Mouse (Mus musculus): ENCODE measurements at regions not wholly inside any gene's neighbourhood (a gene's known extent, or its start where the extent isn't known, plus 50 kb on each side); places are given as distances from the start of the nearest gene placed in this dataset.

DNA sequence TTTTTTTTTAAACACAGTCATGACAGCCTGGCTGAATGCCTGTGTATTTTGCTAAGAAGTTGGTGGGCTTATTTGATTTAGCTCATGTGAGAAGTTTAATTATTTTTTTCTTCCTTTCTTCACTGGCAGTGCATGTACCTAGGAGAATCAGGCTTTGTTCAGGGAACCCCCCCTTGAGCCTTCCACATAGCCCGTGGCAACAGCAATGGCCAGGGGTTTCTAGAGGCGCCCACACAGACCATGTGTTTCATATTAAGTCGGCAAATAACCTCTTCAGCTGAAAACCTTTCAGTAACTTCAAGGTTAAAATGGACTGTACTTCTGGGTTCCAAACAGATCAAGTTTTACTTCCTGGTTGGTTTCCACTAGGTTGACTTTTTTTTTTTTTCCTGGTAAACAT, 218.3 kb downstream of the Slc30a10 start:
- H3K4me1 ChIP-seq (ENCODE audit: control insufficient read depth in 2 of 2, insufficient read depth in 2 of 2, low read length in 2 of 2, poor library complexity in 1 of 2), result no peaks in the 10 kb centered on the region
- no peak overlapping the region for H3K27ac ChIP-seq (ENCODE audit: insufficient read depth, low read depth, low read length, poor library complexity, severe bottlenecking)
- no peak for TF ChIP-seq HCFC1 (IDR thresholded peaks at IDR 0.05; ENCODE audit: borderline replicate concordance, insufficient read depth, low read length)
- TF ChIP-seq ZC3H11A (IDR thresholded peaks at IDR 0.05; ENCODE audit: borderline replicate concordance, low read depth, low read length), result no peak
- TF ChIP-seq MAFK (IDR thresholded peaks at IDR 0.05; ENCODE audit: insufficient read depth, low read depth, low read length), result no peak
- no peak for TF ChIP-seq ZNF384 (IDR thresholded peaks at IDR 0.05; ENCODE audit: low read depth, low read length)
- no peak for TF ChIP-seq CHD2 (IDR thresholded peaks at IDR 0.05; ENCODE audit: low read depth, low read length)
- no peak overlapping the region for H3K9ac ChIP-seq (ENCODE audit: insufficient read depth, low read depth, low read length, poor library complexity, severe bottlenecking)
- no peaks in the 10 kb centered on the region for H3K36me3 ChIP-seq (ENCODE audit: control insufficient read depth, insufficient read depth, low read length, poor library complexity, severe bottlenecking)
- in situ Hi-C loops (cut with MboI; ENCODE audit: low sequenced_read_pairs in 2 of 2, unreplicated experiment in 2 of 2), result no loop called here
- no peaks in the 10 kb centered on the region for H3K9me3 ChIP-seq (ENCODE audit: control insufficient read depth, insufficient read depth, low read depth, low read length)
- no peak overlapping the region for H3K4me3 ChIP-seq (ENCODE audit: insufficient read depth in 1 of 2, low read depth in 1 of 2, low read length in 2 of 2, poor library complexity in 1 of 2, severe bottlenecking in 1 of 2)
- DNase-seq (ENCODE audit: low read depth, low spot score), result no peak

DNA sequence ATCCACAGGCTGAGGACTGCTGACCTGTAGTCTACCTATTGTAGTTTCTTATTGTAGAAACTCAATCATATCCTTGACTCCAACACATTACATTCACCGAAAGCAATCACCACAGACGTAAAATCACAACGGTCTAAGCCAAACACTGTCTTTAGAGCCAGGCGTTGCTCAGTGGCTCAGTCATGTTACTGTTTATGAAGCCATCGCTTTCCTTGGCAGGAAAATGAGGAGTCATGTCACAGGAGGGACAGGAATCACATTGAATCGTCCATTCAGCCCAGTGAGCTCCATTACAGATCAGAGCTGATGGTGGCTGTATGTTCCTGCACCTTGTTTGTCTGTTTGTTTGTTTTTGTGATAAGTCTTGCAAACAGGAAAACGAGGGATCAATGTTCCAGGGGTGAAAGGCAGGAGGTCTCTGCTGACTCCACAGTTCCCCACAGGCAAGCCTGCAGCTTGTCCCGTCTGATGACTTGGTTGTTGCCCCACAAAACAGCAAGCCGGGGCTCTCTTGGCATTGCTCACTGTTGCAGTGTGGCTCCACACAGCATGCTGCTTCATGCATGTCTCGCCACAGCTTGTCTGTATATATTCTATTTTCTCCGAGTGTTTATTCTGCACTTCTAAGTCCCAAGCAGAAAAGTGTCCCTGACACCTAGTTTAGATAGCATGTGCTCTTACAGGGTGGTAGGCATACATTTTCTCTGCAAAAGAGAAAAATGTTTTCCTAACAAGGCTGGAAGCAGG, 221.2 kb downstream of the Slc30a10 start:
- no peak for DNase-seq (ENCODE audit: low read depth, low spot score)
- Histone ChIP-seq H3K27ac (ENCODE audit: insufficient read depth, low read depth, low read length, poor library complexity, severe bottlenecking) (no peak overlapping the region), H3K36me3 (ENCODE audit: control insufficient read depth, insufficient read depth, low read length, poor library complexity, severe bottlenecking) (no peaks in the 10 kb centered on the region), H3K9me3 (ENCODE audit: control insufficient read depth, insufficient read depth, low read depth, low read length) (no peaks in the 10 kb centered on the region), H3K4me1 (ENCODE audit: control insufficient read depth in 2 of 2, insufficient read depth in 2 of 2, low read length in 2 of 2, poor library complexity in 1 of 2) (no peaks in the 10 kb centered on the region), H3K4me3 (ENCODE audit: insufficient read depth in 1 of 2, low read depth in 1 of 2, low read length in 2 of 2, poor library complexity in 1 of 2, severe bottlenecking in 1 of 2) (no peak overlapping the region), H3K9ac (ENCODE audit: insufficient read depth, low read depth, low read length, poor library complexity, severe bottlenecking) (no peak overlapping the region)
- in situ Hi-C loops (cut with MboI; ENCODE audit: low sequenced_read_pairs in 2 of 2, unreplicated experiment in 2 of 2), result no loop called here
- TF ChIP-seq CHD2 (IDR thresholded peaks at IDR 0.05; ENCODE audit: low read depth, low read length) (no peak), MAFK (IDR thresholded peaks at IDR 0.05; ENCODE audit: insufficient read depth, low read depth, low read length) (no peak), ZNF384 (IDR thresholded peaks at IDR 0.05; ENCODE audit: low read depth, low read length) (no peak), ZC3H11A (IDR thresholded peaks at IDR 0.05; ENCODE audit: borderline replicate concordance, low read depth, low read length) (no peak), HCFC1 (IDR thresholded peaks at IDR 0.05; ENCODE audit: borderline replicate concordance, insufficient read depth, low read length) (no peak)

DNA sequence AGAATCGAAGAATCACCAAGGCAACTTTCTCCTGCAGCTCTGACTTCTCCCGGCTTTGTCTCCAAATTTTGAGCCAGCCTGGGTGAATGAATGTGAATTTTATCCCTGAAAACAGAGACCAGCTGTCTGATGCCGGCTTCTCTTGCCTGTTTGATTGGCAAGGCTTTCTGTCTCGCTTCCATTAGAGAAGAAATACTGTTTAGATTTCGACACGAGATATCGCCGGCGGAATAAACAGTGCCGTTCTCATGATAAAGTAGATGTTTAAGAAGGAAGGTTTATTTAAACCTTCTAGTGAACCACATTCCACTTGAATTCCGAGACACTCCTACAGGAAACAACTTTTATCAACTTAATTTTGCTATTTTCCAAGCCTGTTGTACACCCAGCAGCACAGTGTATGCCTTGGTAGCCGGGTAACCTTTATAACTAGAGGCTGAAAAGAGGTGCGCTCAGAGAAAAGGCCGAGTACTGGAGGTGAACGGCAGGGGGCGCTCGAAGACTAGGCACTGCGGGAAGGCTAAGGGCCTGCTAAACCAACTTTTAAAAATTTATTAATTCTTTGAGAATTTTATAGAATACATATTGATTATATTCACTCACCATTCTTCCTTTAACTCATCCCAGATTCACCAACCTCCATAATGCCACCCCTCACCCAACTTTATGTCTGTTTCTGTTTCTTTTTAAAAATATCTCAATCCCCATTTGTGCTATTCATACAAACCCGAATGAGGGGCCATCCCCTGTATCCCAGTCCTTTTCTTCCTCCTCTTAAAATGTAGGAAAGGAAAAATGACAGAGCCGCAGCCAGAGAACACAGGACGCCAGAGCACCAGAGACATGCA, 227.2 kb downstream of the Slc30a10 start:
- peak; percentile 82; the same call in 1 of the 2 replicates for TF ChIP-seq ZC3H11A (IDR thresholded peaks at IDR 0.05; ENCODE audit: borderline replicate concordance, low read depth, low read length)
- no peak for TF ChIP-seq MAFK (IDR thresholded peaks at IDR 0.05; ENCODE audit: insufficient read depth, low read depth, low read length)
- TF ChIP-seq ZNF384 (IDR thresholded peaks at IDR 0.05; ENCODE audit: low read depth, low read length), result no peak
- TF ChIP-seq HCFC1 (IDR thresholded peaks at IDR 0.05; ENCODE audit: borderline replicate concordance, insufficient read depth, low read length), result no peak
- H3K9me3 ChIP-seq (ENCODE audit: control insufficient read depth, insufficient read depth, low read depth, low read length), result no peaks in the 10 kb centered on the region
- no peaks in the 10 kb centered on the region for H3K4me1 ChIP-seq (ENCODE audit: control insufficient read depth in 2 of 2, insufficient read depth in 2 of 2, low read length in 2 of 2, poor library complexity in 1 of 2)
- no peak overlapping the region for H3K4me3 ChIP-seq (ENCODE audit: insufficient read depth in 1 of 2, low read depth in 1 of 2, low read length in 2 of 2, poor library complexity in 1 of 2, severe bottlenecking in 1 of 2)
- no peaks in the 10 kb centered on the region for H3K36me3 ChIP-seq (ENCODE audit: control insufficient read depth, insufficient read depth, low read length, poor library complexity, severe bottlenecking)
- no peak overlapping the region for H3K9ac ChIP-seq (ENCODE audit: insufficient read depth, low read depth, low read length, poor library complexity, severe bottlenecking)
- in situ Hi-C loops (cut with MboI; ENCODE audit: low sequenced_read_pairs in 2 of 2, unreplicated experiment in 2 of 2), result no loop called here
- peak; percentile 33 for DNase-seq (ENCODE audit: low read depth, low spot score)
- H3K27ac ChIP-seq (ENCODE audit: insufficient read depth, low read depth, low read length, poor library complexity, severe bottlenecking), result no peak overlapping the region

DNA sequence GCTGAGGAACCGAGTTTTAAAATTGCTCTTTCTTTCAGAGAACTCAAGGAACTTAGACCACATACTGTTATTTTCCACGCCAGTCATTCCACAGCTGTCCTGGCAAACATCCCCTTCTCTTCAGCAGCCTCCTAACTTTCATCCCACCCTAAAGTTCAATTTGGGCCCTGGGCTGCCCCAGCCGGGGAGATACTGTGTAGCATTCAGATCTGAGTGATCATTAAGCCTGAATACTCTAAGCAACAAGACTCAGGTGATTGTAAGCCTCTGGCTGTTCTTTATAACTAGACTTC, 227.8 kb downstream of the Slc30a10 start:
- Histone ChIP-seq H3K36me3 (ENCODE audit: control insufficient read depth, insufficient read depth, low read length, poor library complexity, severe bottlenecking) (no peaks in the 10 kb centered on the region), H3K27ac (ENCODE audit: insufficient read depth, low read depth, low read length, poor library complexity, severe bottlenecking) (no peak overlapping the region), H3K9ac (ENCODE audit: insufficient read depth, low read depth, low read length, poor library complexity, severe bottlenecking) (no peak overlapping the region), H3K4me3 (ENCODE audit: insufficient read depth in 1 of 2, low read depth in 1 of 2, low read length in 2 of 2, poor library complexity in 1 of 2, severe bottlenecking in 1 of 2) (no peak overlapping the region), H3K4me1 (ENCODE audit: control insufficient read depth in 2 of 2, insufficient read depth in 2 of 2, low read length in 2 of 2, poor library complexity in 1 of 2) (no peaks in the 10 kb centered on the region), H3K9me3 (ENCODE audit: control insufficient read depth, insufficient read depth, low read depth, low read length) (no peaks in the 10 kb centered on the region)
- TF ChIP-seq HCFC1 (IDR thresholded peaks at IDR 0.05; ENCODE audit: borderline replicate concordance, insufficient read depth, low read length) (no peak), ZNF384 (IDR thresholded peaks at IDR 0.05; ENCODE audit: low read depth, low read length) (no peak), ZC3H11A (IDR thresholded peaks at IDR 0.05; ENCODE audit: borderline replicate concordance, low read depth, low read length) (no peak), MAFK (IDR thresholded peaks at IDR 0.05; ENCODE audit: insufficient read depth, low read depth, low read length) (no peak), CHD2 (IDR thresholded peaks at IDR 0.05; ENCODE audit: low read depth, low read length) (no peak)
- no peak for DNase-seq (ENCODE audit: low read depth, low spot score)
- in situ Hi-C loops (cut with MboI; ENCODE audit: low sequenced_read_pairs in 2 of 2, unreplicated experiment in 2 of 2), result no loop called here
